Mouse (Mus musculus) heart, postnatal 0 days (tissue): ENCODE measurements at regions not wholly inside any gene's neighbourhood (a gene's known extent, or its start where the extent isn't known, plus 50 kb on each side); places are given as distances from the start of the nearest gene placed in this dataset.

Experiments used
- CTCF ChIP-seq: IDR thresholded peaks from 2 replicates; pipeline ENCODE4 v1.5.1; 2016; ENCODE audit warnings: antibody characterized with exemption, control low read depth, low read depth
- EP300 ChIP-seq: IDR thresholded peaks from 2 replicates; pipeline ENCODE4 v1.6.1; 2016; ENCODE audit warnings: antibody characterized with exemption, low read depth

- TF ChIP-seq CTCF (no peak), EP300 (no peak)
Measured at GRCm38 (mm10) chr9:87563244-87563643, 167.8 kb downstream of the Tbx18 start.
